Mouse (Mus musculus): ENCODE measurements around the gene Odf3l2. TPM values are rescaled to one million over a fixed set of nuclear protein-coding genes. Genes with fewer than 3 reads are reported as not detected.

Gene Odf3l2
- polyA plus RNA-seq, 1 experiment from 2014 or later = not detected

- ATAC-seq (ENCODE audit: low FRiP score, low read depth) = peak; percentile 72
Observed at GRCm38 (mm10) chr10:79668771-79669575, 23.4 kb upstream of the Odf3l2 start, which contains the start of gene Tpgs1. Gene Tpgs1, plus strand, starts transcription at chr10:79669369.

GRCm38 (mm10) chr10:79668076-79668475 lies 22.5 kb upstream of the Odf3l2 start:
- Histone ChIP-seq H3K4me1 (peaks cover 28% of the 10 kb centered on the region), H3K9me3 (no peaks in the 10 kb centered on the region), H3K4me3 (no peak overlapping the region), H3K4me2 (replicated peaks) (peak overlapping the region; percentile 89; the same call in 1 of the 2 replicates), H3K27ac (replicated peaks) (peak overlapping the region; percentile 97), H3K9ac (replicated peaks) (no peak overlapping the region), H3K36me3 (peaks cover 2% of the 10 kb centered on the region; the same call in 1 of the 2 replicates), H3K27me3 (0 out of 2 replicates have a peak, but pooled peaks cover 3% of the 10 kb centered on the region)
- 81% methylated on average over 5 of the region's 5 CpGs for WGBS
- no peak for ATAC-seq (ENCODE audit: low FRiP score, low read depth)

More at GRCm38 (mm10) chr10:79668771-79669575, 23.4 kb upstream of the Odf3l2 start, which contains the start of gene Tpgs1:
- peak within 1 kb of the TSS; percentile 97 for H3K27ac ChIP-seq (replicated peaks)
- H3K9me3 ChIP-seq = no peaks in the 10 kb centered on the region
- peaks cover 5% of the 10 kb centered on the region; the same call in 1 of the 2 replicates for H3K36me3 ChIP-seq
- WGBS = under 1% methylated on average over 45 of the region's 45 CpGs
- peak within 1 kb of the TSS; percentile 95 for H3K4me3 ChIP-seq
- peaks cover 28% of the 10 kb centered on the region for H3K4me1 ChIP-seq
- peak within 1 kb of the TSS; percentile 89 for H3K4me2 ChIP-seq (replicated peaks)
- peak within 1 kb of the TSS; percentile 84 for H3K9ac ChIP-seq (replicated peaks)
- H3K27me3 ChIP-seq = no peaks in the 10 kb centered on the region

- Histone ChIP-seq H3K4me2 (replicated peaks) (no peak overlapping the region), H3K4me1 (peaks cover 28% of the 10 kb centered on the region), H3K27ac (replicated peaks) (no peak overlapping the region), H3K4me3 (no peak overlapping the region), H3K36me3 (no peaks in the 10 kb centered on the region), H3K9ac (replicated peaks) (no peak overlapping the region), H3K9me3 (no peaks in the 10 kb centered on the region), H3K27me3 (0 out of 2 replicates have a peak, but pooled peaks cover 7% of the 10 kb centered on the region)
- ATAC-seq (ENCODE audit: low FRiP score, low read depth) = no peak
- 71% methylated on average over 9 of the region's 9 CpGs for WGBS
Observed at GRCm38 (mm10) chr10:79666493-79666892, 21.0 kb upstream of the Odf3l2 start.

- Histone ChIP-seq H3K4me3 (no peak overlapping the region), H3K9ac (replicated peaks) (no peak overlapping the region), H3K27me3 (0 out of 2 replicates have a peak, but pooled peaks cover 7% of the 10 kb centered on the region), H3K36me3 (no peaks in the 10 kb centered on the region), H3K4me1 (peaks cover 14% of the 10 kb centered on the region), H3K27ac (replicated peaks) (no peak overlapping the region), H3K9me3 (no peaks in the 10 kb centered on the region), H3K4me2 (replicated peaks) (no peak overlapping the region)
- no peak for ATAC-seq (ENCODE audit: low FRiP score, low read depth)
- WGBS = 84% methylated on average over 8 of the region's 8 CpGs
Observed at GRCm38 (mm10) chr10:79665051-79665450, 19.5 kb upstream of the Odf3l2 start.

GRCm38 (mm10) chr10:79664131-79664665 lies 18.7 kb upstream of the Odf3l2 start, which contains the start of gene Madcam1:
Gene Madcam1, plus strand, starts transcription at chr10:79664559.
- H3K4me1 ChIP-seq = peaks cover 13% of the 10 kb centered on the region
- no peaks in the 10 kb centered on the region for H3K9me3 ChIP-seq
- no peak within 1 kb of the TSS for H3K27ac ChIP-seq (replicated peaks)
- no peak within 1 kb of the TSS for H3K4me3 ChIP-seq
- H3K4me2 ChIP-seq (replicated peaks) = no peak within 1 kb of the TSS
- H3K9ac ChIP-seq (replicated peaks) = no peak within 1 kb of the TSS
- WGBS = 13% methylated on average over 13 of the region's 13 CpGs
- no peak; the same call in 1 of the 2 replicates for ATAC-seq (ENCODE audit: low FRiP score, low read depth)
- 0 out of 2 replicates have a peak, but pooled peaks cover 7% of the 10 kb centered on the region for H3K27me3 ChIP-seq
- H3K36me3 ChIP-seq = no peaks in the 10 kb centered on the region

GRCm38 (mm10) chr10:79661861-79662260 lies 16.3 kb upstream of the Odf3l2 start:
- ATAC-seq (ENCODE audit: low FRiP score, low read depth) = no peak
- Histone ChIP-seq H3K9ac (replicated peaks) (no peak overlapping the region), H3K36me3 (no peaks in the 10 kb centered on the region), H3K27ac (replicated peaks) (0 out of 2 replicates have a peak overlapping the region, but pooled peaks have one; percentile 1), H3K4me2 (replicated peaks) (no peak overlapping the region), H3K9me3 (no peaks in the 10 kb centered on the region), H3K27me3 (0 out of 2 replicates have a peak, but pooled peaks cover 7% of the 10 kb centered on the region), H3K4me1 (peaks cover 6% of the 10 kb centered on the region), H3K4me3 (no peak overlapping the region)
- WGBS = 48% methylated on average over 3 of the region's 3 CpGs

- no peak overlapping the region for H3K9ac ChIP-seq (replicated peaks)
- H3K4me1 ChIP-seq = peaks cover 6% of the 10 kb centered on the region
- 81% methylated on average over 2 of the region's 2 CpGs for WGBS
- no peak overlapping the region for H3K4me3 ChIP-seq
- no peak overlapping the region for H3K27ac ChIP-seq (replicated peaks)
- ATAC-seq (ENCODE audit: low FRiP score, low read depth) = no peak
- no peaks in the 10 kb centered on the region for H3K36me3 ChIP-seq
- H3K9me3 ChIP-seq = no peaks in the 10 kb centered on the region
- H3K27me3 ChIP-seq = 0 out of 2 replicates have a peak, but pooled peaks cover 7% of the 10 kb centered on the region
- no peak overlapping the region for H3K4me2 ChIP-seq (replicated peaks)
Observed at GRCm38 (mm10) chr10:79660298-79660697, 14.8 kb upstream of the Odf3l2 start.

GRCm38 (mm10) chr10:79658829-79659228 lies 13.3 kb upstream of the Odf3l2 start:
- no peaks in the 10 kb centered on the region for H3K36me3 ChIP-seq
- ATAC-seq (ENCODE audit: low FRiP score, low read depth) = no peak
- H3K27ac ChIP-seq (replicated peaks) = no peak overlapping the region
- H3K9ac ChIP-seq (replicated peaks) = no peak overlapping the region
- peaks cover 11% of the 10 kb centered on the region for H3K4me1 ChIP-seq
- 17% methylated on average over 4 of the region's 4 CpGs for WGBS
- H3K9me3 ChIP-seq = no peaks in the 10 kb centered on the region
- 0 out of 2 replicates have a peak, but pooled peaks cover 7% of the 10 kb centered on the region for H3K27me3 ChIP-seq
- H3K4me3 ChIP-seq = no peak overlapping the region
- no peak overlapping the region for H3K4me2 ChIP-seq (replicated peaks)

GRCm38 (mm10) chr10:79654946-79655395 lies 9.4 kb upstream of the Odf3l2 start:
- no peak overlapping the region for H3K4me2 ChIP-seq (replicated peaks)

GRCm38 (mm10) chr10:79652789-79653188 lies 7.3 kb upstream of the Odf3l2 start:
- Histone ChIP-seq H3K4me3 (no peak overlapping the region), H3K4me2 (replicated peaks) (no peak overlapping the region), H3K27ac (replicated peaks) (no peak overlapping the region), H3K9ac (replicated peaks) (no peak overlapping the region), H3K36me3 (no peaks in the 10 kb centered on the region), H3K4me1 (peaks cover 11% of the 10 kb centered on the region), H3K27me3 (0 out of 2 replicates have a peak, but pooled peaks cover 4% of the 10 kb centered on the region), H3K9me3 (no peaks in the 10 kb centered on the region)
- 83% methylated on average over 7 of the region's 7 CpGs for WGBS
- no peak for ATAC-seq (ENCODE audit: low FRiP score, low read depth)

More at GRCm38 (mm10) chr10:79654946-79655395, 9.4 kb upstream of the Odf3l2 start:
- Histone ChIP-seq H3K27ac (replicated peaks) (peak overlapping the region; percentile 39; the same call in 1 of the 2 replicates), H3K9me3 (no peaks in the 10 kb centered on the region), H3K36me3 (no peaks in the 10 kb centered on the region), H3K27me3 (0 out of 2 replicates have a peak, but pooled peaks cover 4% of the 10 kb centered on the region), H3K9ac (replicated peaks) (no peak overlapping the region), H3K4me1 (peaks cover 11% of the 10 kb centered on the region), H3K4me3 (no peak overlapping the region)
- ATAC-seq (ENCODE audit: low FRiP score, low read depth) = peak; percentile 85
- 13% methylated on average over 1 of the region's 1 CpGs for WGBS

- no peaks in the 10 kb centered on the region for H3K36me3 ChIP-seq
- no peak for ATAC-seq (ENCODE audit: low FRiP score, low read depth)
- 28% methylated on average over 7 of the region's 7 CpGs for WGBS
Observed at GRCm38 (mm10) chr10:79649070-79649751, 3.7 kb upstream of the Odf3l2 start.

More at GRCm38 (mm10) chr10:79649070-79649751, 3.7 kb upstream of the Odf3l2 start:
- Histone ChIP-seq H3K9me3 (no peaks in the 10 kb centered on the region), H3K27ac (replicated peaks) (no peak overlapping the region), H3K4me3 (no peak overlapping the region), H3K4me2 (replicated peaks) (no peak overlapping the region), H3K9ac (replicated peaks) (no peak overlapping the region), H3K27me3 (0 out of 2 replicates have a peak, but pooled peaks cover 4% of the 10 kb centered on the region), H3K4me1 (peaks cover 2% of the 10 kb centered on the region; the same call in 1 of the 2 replicates)

Data from midbrain, embryonic 12.5 days (tissue).